Mouse (Mus musculus) right cerebral cortex, postnatal 25 days (tissue): ENCODE data around the gene Gnaz.

Experiments
- DNase-seq: peaks from one replicate; pipeline ENCODE4 v3.0.0; 2022

The Gnaz gene

DNA sequence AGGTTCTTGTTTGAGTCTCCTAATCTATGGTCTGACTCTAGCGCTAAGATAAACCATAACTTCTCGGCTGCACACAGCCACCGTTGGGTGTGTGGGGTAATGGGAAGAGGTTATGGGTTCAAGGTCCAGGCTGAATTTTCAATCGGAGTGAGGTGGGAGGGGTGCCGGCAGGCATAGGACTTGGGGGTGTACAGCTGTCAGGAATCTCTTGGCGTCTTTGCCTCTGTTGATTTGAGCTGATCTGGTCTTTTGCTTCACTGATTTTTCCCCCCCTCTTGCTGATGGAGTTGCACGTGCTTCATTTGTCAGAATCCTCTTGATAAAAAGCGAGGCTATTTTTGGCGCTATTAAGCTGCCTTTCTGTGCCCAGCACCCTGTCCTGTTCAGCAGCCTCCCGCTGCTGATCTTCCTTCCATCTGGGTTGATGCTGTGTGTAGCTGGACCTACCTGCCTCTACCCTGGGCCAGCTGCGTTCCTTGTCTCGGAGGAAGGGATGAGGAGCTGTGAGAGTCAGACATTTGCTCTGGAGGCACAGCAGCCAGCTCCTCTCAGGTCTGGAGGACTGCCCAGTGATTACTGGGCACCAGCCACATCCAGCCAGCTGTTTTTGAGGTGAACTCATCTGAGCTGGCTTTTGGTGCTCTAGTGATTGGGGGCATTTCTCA lies 96.5 kb downstream of the Gnaz start:
- no peak for DNase-seq

DNA sequence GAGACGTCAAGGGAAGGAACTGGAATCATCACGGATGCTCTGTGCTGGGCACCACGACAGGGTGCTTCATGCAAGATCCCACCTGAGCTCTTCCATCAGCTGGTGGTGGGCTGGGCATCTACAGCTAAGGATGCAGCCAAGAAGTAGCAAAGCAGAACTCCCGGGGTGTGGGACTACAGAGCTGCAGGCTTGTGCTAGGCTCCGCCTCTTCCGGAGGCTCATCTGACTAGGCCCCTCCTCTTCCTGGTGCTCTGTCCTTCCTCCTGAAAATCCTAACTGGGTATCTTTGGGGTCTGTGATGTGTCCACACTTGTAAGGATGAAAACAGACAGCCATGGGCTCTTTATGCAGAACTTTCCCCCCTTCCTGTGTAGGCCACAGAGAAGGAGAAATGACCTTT lies 98.7 kb downstream of the Gnaz start:
- no peak for DNase-seq
